Mouse (Mus musculus): ENCODE results near the gene Irf3. TPM values are rescaled to one million over a fixed set of nuclear protein-coding genes. Genes with fewer than 3 reads are reported as not detected.
A peak's percentile ranks its signal among the peaks of the same experiment; 100 is the strongest.
"Not testable (repeated sequence)": the region's sequence is repeated elsewhere in the genome, so short reads cannot be mapped to it uniquely, and the experiment has no call there.

The Irf3 gene
- polyA plus RNA-seq, 1 experiment, result 105 TPM

DNA sequence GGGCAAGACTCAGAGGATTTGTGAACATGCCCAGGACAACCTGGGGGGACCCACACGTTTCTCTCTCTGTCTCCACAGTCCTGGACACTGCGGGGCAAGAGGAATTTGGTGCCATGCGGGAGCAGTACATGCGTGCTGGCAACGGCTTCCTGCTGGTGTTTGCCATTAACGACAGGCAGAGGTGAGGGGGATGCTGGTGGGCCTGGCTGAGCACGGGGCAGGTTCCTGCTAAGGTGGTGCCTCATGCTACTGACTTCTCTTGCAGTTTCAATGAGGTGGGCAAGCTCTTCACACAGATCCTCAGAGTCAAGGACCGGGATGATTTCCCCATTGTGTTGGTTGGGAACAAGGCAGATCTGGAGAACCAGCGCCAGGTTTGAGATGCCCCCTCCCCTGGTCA, 22.8 kb downstream of the Irf3 start:
- Histone ChIP-seq H3K4me3 (ENCODE audit: insufficient read depth, low read depth, low read length) (no peak overlapping the region), H3K4me1 (ENCODE audit: control insufficient read depth, insufficient read depth, low read length) (peaks cover 3% of the 10 kb centered on the region; the same call in 1 of the 2 replicates), H3K27ac (ENCODE audit: insufficient read depth, low read depth, low read length) (no peak overlapping the region), H3K27me3 (replicated peaks; ENCODE audit: control insufficient read depth, insufficient read depth, low read length) (no peaks in the 10 kb centered on the region), H3K36me3 (ENCODE audit: control insufficient read depth, insufficient read depth, low read length) (no peaks in the 10 kb centered on the region)
- no peak for DNase-seq
- 80% methylated on average over 9 of the region's 9 CpGs for WGBS
- TF ChIP-seq POLR2A (IDR thresholded peaks at IDR 0.05; ENCODE audit: low read depth, low read length), result no peak
- no peak for TF ChIP-seq CTCF (conservative IDR thresholded peaks at IDR 0.05; ENCODE audit: insufficient read depth, insufficient read length, low read depth, low read length)

DNA sequence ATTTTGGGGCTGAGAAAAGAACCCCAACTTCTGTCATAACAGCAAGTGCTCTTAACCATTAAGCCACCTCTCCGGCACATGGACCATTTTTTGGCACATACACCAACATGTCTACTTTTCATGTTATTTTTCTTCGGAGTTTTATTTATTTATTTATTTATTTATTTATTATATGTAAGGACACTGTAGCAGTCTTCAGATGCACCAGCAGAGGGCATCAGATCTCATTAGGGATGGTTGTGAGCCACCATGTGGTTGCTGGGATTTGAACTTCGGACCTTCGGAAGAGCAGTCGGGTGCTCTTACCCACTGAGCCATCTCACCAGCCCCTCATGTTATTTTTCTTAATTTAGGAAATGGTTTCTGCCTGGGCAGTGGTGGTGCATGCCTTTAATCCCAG, 26.3 kb downstream of the Irf3 start:
- not testable (repeated sequence) for H3K4me1 ChIP-seq (ENCODE audit: control insufficient read depth, insufficient read depth, low read length); H3K36me3 ChIP-seq (ENCODE audit: control insufficient read depth, insufficient read depth, low read length); H3K27me3 ChIP-seq (replicated peaks; ENCODE audit: control insufficient read depth, insufficient read depth, low read length); DNase-seq; H3K4me3 ChIP-seq (ENCODE audit: insufficient read depth, low read depth, low read length); H3K27ac ChIP-seq (ENCODE audit: insufficient read depth, low read depth, low read length)
- peak; percentile 25; the same call in 1 of the 2 replicates for TF ChIP-seq CTCF (conservative IDR thresholded peaks at IDR 0.05; ENCODE audit: insufficient read depth, insufficient read length, low read depth, low read length)
- 54% methylated on average over 5 of the region's 5 CpGs for WGBS

DNA sequence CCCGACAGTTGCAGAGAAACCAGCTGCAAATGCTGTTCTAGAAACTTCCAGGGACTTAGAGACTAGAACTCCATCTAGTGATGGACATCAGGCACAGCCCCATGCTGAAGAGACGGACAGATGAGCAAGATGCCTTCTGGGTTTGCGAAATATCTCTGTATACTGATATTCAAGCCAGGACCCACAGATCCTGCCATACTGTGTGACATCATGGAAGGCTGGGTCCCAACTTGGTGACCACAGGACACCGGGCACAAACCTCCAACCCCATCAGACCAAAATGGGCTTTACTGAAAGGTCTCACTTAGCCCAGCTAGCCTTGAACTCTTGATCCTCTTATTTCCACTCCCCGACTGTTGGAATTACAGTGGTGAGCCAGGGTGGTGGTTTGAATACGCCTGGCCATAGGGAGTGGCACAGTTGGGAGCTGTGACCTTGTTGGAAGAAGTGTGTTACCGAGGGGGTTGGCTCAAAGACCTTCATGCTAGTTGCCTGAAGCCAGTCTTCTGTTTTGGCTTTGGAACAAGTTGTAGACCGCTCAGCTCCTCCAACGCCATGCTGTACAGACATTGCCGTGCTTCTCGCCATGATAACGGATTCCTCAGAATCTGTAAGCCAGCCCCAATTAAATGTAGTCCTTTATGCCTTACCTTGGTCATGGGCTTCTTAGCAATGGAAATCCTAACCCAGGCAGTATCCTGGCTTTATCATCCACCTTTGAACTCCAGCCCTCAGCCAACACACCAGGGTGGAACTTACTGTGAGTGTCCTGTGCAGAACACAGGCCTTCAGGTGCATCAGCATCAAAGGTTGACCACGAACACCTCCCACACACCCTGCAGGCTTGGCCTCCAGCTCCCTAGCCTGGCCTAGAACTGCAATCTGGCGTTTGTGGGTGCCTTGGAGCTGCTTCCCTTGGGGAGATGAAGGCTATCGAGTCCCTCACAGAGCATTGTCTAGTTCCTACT, 27.1 kb downstream of the Irf3 start:
- H3K4me1 ChIP-seq (ENCODE audit: control insufficient read depth, insufficient read depth, low read length), result no peaks in the 10 kb centered on the region
- no peak for DNase-seq
- TF ChIP-seq CTCF (conservative IDR thresholded peaks at IDR 0.05; ENCODE audit: insufficient read depth, insufficient read length, low read depth, low read length), result no peak
- no peaks in the 10 kb centered on the region for H3K27me3 ChIP-seq (replicated peaks; ENCODE audit: control insufficient read depth, insufficient read depth, low read length)
- H3K4me3 ChIP-seq (ENCODE audit: insufficient read depth, low read depth, low read length), result no peak overlapping the region
- H3K27ac ChIP-seq (ENCODE audit: insufficient read depth, low read depth, low read length), result no peak overlapping the region
- WGBS, result 74% methylated on average over 15 of the region's 15 CpGs
- H3K36me3 ChIP-seq (ENCODE audit: control insufficient read depth, insufficient read depth, low read length), result no peaks in the 10 kb centered on the region

DNA sequence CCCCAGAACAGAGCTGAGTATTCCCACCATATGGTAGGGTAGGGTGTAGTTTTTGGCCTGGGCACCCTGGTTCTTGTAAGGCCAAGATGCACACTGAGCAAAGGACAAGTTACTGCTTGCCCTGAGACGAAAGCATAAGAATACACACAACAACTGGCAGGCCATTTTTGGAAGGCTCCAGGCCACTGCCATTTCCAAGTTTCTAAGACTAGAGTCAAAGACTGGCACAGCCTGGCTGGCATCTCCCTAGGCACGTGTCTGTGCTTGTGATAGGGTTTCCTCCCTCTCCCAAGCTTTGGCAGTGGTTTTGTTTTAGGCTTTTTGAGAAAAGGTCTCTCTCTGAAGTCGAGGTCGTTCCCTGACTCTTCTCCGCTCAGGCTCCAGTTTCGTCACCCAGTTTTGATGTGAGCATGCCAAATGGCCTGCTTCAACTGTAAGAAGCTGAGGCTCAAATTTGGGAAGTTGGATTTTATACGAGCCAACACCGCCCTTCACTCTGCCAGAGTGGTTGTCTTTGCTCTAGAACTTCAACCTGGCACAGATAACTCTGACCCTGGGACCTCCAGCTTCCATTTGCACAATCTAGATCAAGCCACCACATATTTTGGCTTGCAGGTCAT, 28.3 kb downstream of the Irf3 start:
- H3K4me3 ChIP-seq (ENCODE audit: insufficient read depth, low read depth, low read length), result no peak overlapping the region
- H3K27ac ChIP-seq (ENCODE audit: insufficient read depth, low read depth, low read length), result no peak overlapping the region
- TF ChIP-seq POLR2A (IDR thresholded peaks at IDR 0.05; ENCODE audit: low read depth, low read length), result no peak
- no peak for TF ChIP-seq CTCF (conservative IDR thresholded peaks at IDR 0.05; ENCODE audit: insufficient read depth, insufficient read length, low read depth, low read length)
- no peaks in the 10 kb centered on the region for H3K4me1 ChIP-seq (ENCODE audit: control insufficient read depth, insufficient read depth, low read length)
- no peaks in the 10 kb centered on the region for H3K27me3 ChIP-seq (replicated peaks; ENCODE audit: control insufficient read depth, insufficient read depth, low read length)
- DNase-seq, result no peak
- WGBS, result 66% methylated on average over 8 of the region's 8 CpGs
- peaks cover 1% of the 10 kb centered on the region for H3K36me3 ChIP-seq (ENCODE audit: control insufficient read depth, insufficient read depth, low read length)

DNA sequence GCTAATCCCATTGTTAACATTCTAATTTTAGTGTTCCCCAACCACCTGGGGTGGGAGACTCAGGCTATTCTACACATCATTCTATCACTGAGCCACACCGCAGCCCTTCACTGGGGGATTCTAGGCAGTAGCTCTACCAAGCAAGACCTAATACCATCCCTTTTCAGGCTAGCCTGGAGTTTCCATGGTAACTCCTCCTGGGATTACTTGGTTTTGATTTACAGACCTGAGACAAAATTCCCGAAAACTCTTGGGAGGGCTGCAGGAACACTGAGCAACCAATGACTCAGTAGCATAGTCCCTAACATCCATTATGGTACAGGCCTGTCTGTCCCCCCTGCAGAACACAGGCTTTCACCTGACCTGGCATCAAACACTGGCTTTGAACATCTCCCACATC, 28.8 kb downstream of the Irf3 start:
- Histone ChIP-seq H3K27me3 (replicated peaks; ENCODE audit: control insufficient read depth, insufficient read depth, low read length) (no peaks in the 10 kb centered on the region), H3K36me3 (ENCODE audit: control insufficient read depth, insufficient read depth, low read length) (peaks cover 1% of the 10 kb centered on the region), H3K27ac (ENCODE audit: insufficient read depth, low read depth, low read length) (no peak overlapping the region), H3K4me1 (ENCODE audit: control insufficient read depth, insufficient read depth, low read length) (no peaks in the 10 kb centered on the region), H3K4me3 (ENCODE audit: insufficient read depth, low read depth, low read length) (no peak overlapping the region)
- TF ChIP-seq CTCF (conservative IDR thresholded peaks at IDR 0.05; ENCODE audit: insufficient read depth, insufficient read length, low read depth, low read length) (no peak), POLR2A (IDR thresholded peaks at IDR 0.05; ENCODE audit: low read depth, low read length) (no peak)
- WGBS, result 59% methylated on average over 2 of the region's 2 CpGs
- no peak for DNase-seq

DNA sequence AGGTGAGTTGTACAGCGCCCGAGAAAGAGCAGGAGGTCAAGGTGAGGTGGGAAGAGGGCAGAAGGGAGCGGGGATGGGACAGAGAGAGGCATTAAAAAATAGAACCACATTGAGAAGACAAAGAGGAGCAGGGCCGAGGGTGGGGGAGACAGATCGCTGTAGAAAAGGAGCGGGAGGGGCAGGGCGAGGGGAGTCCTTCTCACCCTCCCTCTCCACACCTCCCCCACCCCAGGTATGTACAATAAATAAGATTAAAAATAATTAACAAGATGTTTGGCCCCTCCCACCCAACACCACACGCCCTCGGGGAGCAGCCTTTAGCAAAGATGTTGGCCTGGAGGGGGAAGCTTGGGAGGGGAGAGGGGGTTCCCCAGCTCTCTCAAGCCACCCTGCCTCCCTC, 30.3 kb downstream of the Irf3 start:
- TF ChIP-seq POLR2A (IDR thresholded peaks at IDR 0.05; ENCODE audit: low read depth, low read length) (no peak), CTCF (conservative IDR thresholded peaks at IDR 0.05; ENCODE audit: insufficient read depth, insufficient read length, low read depth, low read length) (no peak)
- no peak for DNase-seq
- Histone ChIP-seq H3K4me1 (ENCODE audit: control insufficient read depth, insufficient read depth, low read length) (no peaks in the 10 kb centered on the region), H3K4me3 (ENCODE audit: insufficient read depth, low read depth, low read length) (no peak overlapping the region), H3K36me3 (ENCODE audit: control insufficient read depth, insufficient read depth, low read length) (peaks cover 1% of the 10 kb centered on the region), H3K27me3 (replicated peaks; ENCODE audit: control insufficient read depth, insufficient read depth, low read length) (no peaks in the 10 kb centered on the region), H3K27ac (ENCODE audit: insufficient read depth, low read depth, low read length) (no peak overlapping the region)
- 82% methylated on average over 9 of the region's 9 CpGs for WGBS

DNA sequence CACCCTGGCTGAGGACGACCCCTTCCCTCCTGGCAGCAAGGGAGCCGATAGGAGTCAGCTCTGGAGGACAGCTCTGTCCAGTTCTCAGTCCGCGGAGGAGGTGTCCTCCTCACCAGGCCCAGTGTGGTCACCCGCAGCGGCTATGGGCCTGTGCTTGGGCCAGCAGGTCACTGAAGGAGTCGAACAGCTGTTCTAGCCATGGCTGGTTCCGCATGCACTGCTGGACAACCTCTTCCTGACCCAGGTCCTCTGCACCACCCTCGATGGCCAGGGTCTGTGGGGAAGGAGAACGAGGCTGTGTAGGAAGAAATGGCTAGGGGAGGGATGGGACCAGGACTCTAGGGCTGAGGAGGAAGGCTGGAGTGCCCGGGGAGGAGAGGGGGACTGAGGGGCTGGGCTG, 30.9 kb downstream of the Irf3 start:
- no peak overlapping the region for H3K27ac ChIP-seq (ENCODE audit: insufficient read depth, low read depth, low read length)
- no peaks in the 10 kb centered on the region for H3K27me3 ChIP-seq (replicated peaks; ENCODE audit: control insufficient read depth, insufficient read depth, low read length)
- TF ChIP-seq CTCF (conservative IDR thresholded peaks at IDR 0.05; ENCODE audit: insufficient read depth, insufficient read length, low read depth, low read length), result no peak
- no peak for TF ChIP-seq POLR2A (IDR thresholded peaks at IDR 0.05; ENCODE audit: low read depth, low read length)
- DNase-seq, result no peak
- H3K4me3 ChIP-seq (ENCODE audit: insufficient read depth, low read depth, low read length), result no peak overlapping the region
- 70% methylated on average over 11 of the region's 11 CpGs for WGBS
- H3K4me1 ChIP-seq (ENCODE audit: control insufficient read depth, insufficient read depth, low read length), result no peaks in the 10 kb centered on the region
- H3K36me3 ChIP-seq (ENCODE audit: control insufficient read depth, insufficient read depth, low read length), result peaks cover 1% of the 10 kb centered on the region
